Mouse (Mus musculus): ENCODE measurements around the gene Epas1. TPM values are rescaled to one million over a fixed set of nuclear protein-coding genes. Genes with fewer than 3 reads are reported as not detected.

Epas1 gene
- polyA plus RNA-seq, 1 experiment from 2014 or later = 2.1 TPM

GRCm38 (mm10) chr17:86731273-86731672 lies 22.2 kb upstream of the Epas1 start:
- no peak for ATAC-seq (ENCODE audit: insufficient number of reproducible peaks, insufficient read depth, low FRiP score, low TSS enrichment, low read depth)
- Histone ChIP-seq H3K9me3 (no peaks in the 10 kb centered on the region), H3K9ac (replicated peaks) (no peak overlapping the region), H3K4me1 (replicated peaks) (peaks cover 6% of the 10 kb centered on the region), H3K27ac (no peak overlapping the region), H3K27me3 (no peaks in the 10 kb centered on the region), H3K4me2 (no peak overlapping the region), H3K36me3 (no peaks in the 10 kb centered on the region), H3K4me3 (replicated peaks) (no peak overlapping the region)
- 82% methylated on average over 6 of the region's 6 CpGs for WGBS

- WGBS = 10% methylated on average over 11 of the region's 11 CpGs
- H3K27ac ChIP-seq = peak overlapping the region; percentile 64
- no peak for ATAC-seq (ENCODE audit: insufficient number of reproducible peaks, insufficient read depth, low FRiP score, low TSS enrichment, low read depth)
Observed at GRCm38 (mm10) chr17:86732024-86732423, 21.5 kb upstream of the Epas1 start.

GRCm38 (mm10) chr17:86732522-86732921 lies 21.0 kb upstream of the Epas1 start:
- no peaks in the 10 kb centered on the region for H3K36me3 ChIP-seq
- H3K4me3 ChIP-seq (replicated peaks) = no peak overlapping the region
- no peaks in the 10 kb centered on the region for H3K27me3 ChIP-seq
- no peak overlapping the region for H3K9ac ChIP-seq (replicated peaks)
- peak overlapping the region; percentile 24; the same call in 1 of the 2 replicates for H3K4me2 ChIP-seq
- ATAC-seq (ENCODE audit: insufficient number of reproducible peaks, insufficient read depth, low FRiP score, low TSS enrichment, low read depth) = no peak
- H3K9me3 ChIP-seq = no peaks in the 10 kb centered on the region
- 88% methylated on average over 1 of the region's 1 CpGs for WGBS
- peaks cover 6% of the 10 kb centered on the region for H3K4me1 ChIP-seq (replicated peaks)
- no peak overlapping the region for H3K27ac ChIP-seq

More at GRCm38 (mm10) chr17:86732024-86732423, 21.5 kb upstream of the Epas1 start:
- Histone ChIP-seq H3K4me3 (replicated peaks) (no peak overlapping the region), H3K9ac (replicated peaks) (peak overlapping the region; percentile 40; the same call in 1 of the 2 replicates), H3K27me3 (no peaks in the 10 kb centered on the region), H3K9me3 (no peaks in the 10 kb centered on the region), H3K4me2 (peak overlapping the region; percentile 24), H3K36me3 (no peaks in the 10 kb centered on the region), H3K4me1 (replicated peaks) (peaks cover 6% of the 10 kb centered on the region)

GRCm38 (mm10) chr17:86733644-86734043 lies 19.9 kb upstream of the Epas1 start:
- no peaks in the 10 kb centered on the region for H3K9me3 ChIP-seq
- no peaks in the 10 kb centered on the region for H3K27me3 ChIP-seq
- no peaks in the 10 kb centered on the region for H3K36me3 ChIP-seq
- H3K9ac ChIP-seq (replicated peaks) = no peak overlapping the region
- WGBS = 80% methylated on average over 4 of the region's 4 CpGs
- no peak for ATAC-seq (ENCODE audit: insufficient number of reproducible peaks, insufficient read depth, low FRiP score, low TSS enrichment, low read depth)
- H3K4me1 ChIP-seq (replicated peaks) = peaks cover 6% of the 10 kb centered on the region
- no peak overlapping the region for H3K27ac ChIP-seq
- no peak overlapping the region for H3K4me2 ChIP-seq
- no peak overlapping the region for H3K4me3 ChIP-seq (replicated peaks)

GRCm38 (mm10) chr17:86738477-86738876 lies 15.0 kb upstream of the Epas1 start:
- H3K4me3 ChIP-seq (replicated peaks) = no peak overlapping the region
- H3K36me3 ChIP-seq = no peaks in the 10 kb centered on the region
- ATAC-seq (ENCODE audit: insufficient number of reproducible peaks, insufficient read depth, low FRiP score, low TSS enrichment, low read depth) = no peak
- no peak overlapping the region for H3K27ac ChIP-seq
- H3K4me1 ChIP-seq (replicated peaks) = no peaks in the 10 kb centered on the region
- H3K9me3 ChIP-seq = no peaks in the 10 kb centered on the region
- no peak overlapping the region for H3K9ac ChIP-seq (replicated peaks)
- H3K4me2 ChIP-seq = no peak overlapping the region
- WGBS = 70% methylated on average over 6 of the region's 6 CpGs
- H3K27me3 ChIP-seq = no peaks in the 10 kb centered on the region

- no peak for ATAC-seq (ENCODE audit: insufficient number of reproducible peaks, insufficient read depth, low FRiP score, low TSS enrichment, low read depth)
- H3K9ac ChIP-seq (replicated peaks) = no peak overlapping the region
- H3K9me3 ChIP-seq = no peaks in the 10 kb centered on the region
- H3K27me3 ChIP-seq = no peaks in the 10 kb centered on the region
- H3K36me3 ChIP-seq = no peaks in the 10 kb centered on the region
- 82% methylated on average over 7 of the region's 7 CpGs for WGBS
- no peak overlapping the region for H3K27ac ChIP-seq
- H3K4me2 ChIP-seq = no peak overlapping the region
- H3K4me3 ChIP-seq (replicated peaks) = no peak overlapping the region
- H3K4me1 ChIP-seq (replicated peaks) = no peaks in the 10 kb centered on the region
Observed at GRCm38 (mm10) chr17:86743351-86743941, 10.1 kb upstream of the Epas1 start.

- no peak for ATAC-seq (ENCODE audit: insufficient number of reproducible peaks, insufficient read depth, low FRiP score, low TSS enrichment, low read depth)
- 61% methylated on average over 6 of the region's 6 CpGs for WGBS
Observed at GRCm38 (mm10) chr17:86744943-86745342, 8.6 kb upstream of the Epas1 start.

GRCm38 (mm10) chr17:86751373-86751871 lies 2.1 kb upstream of the Epas1 start:
- Histone ChIP-seq H3K4me1 (replicated peaks) (peaks cover 22% of the 10 kb centered on the region), H3K27ac (no peak overlapping the region), H3K4me3 (replicated peaks) (no peak overlapping the region), H3K9me3 (no peaks in the 10 kb centered on the region), H3K9ac (replicated peaks) (no peak overlapping the region), H3K36me3 (no peaks in the 10 kb centered on the region), H3K4me2 (no peak overlapping the region), H3K27me3 (peaks cover 55% of the 10 kb centered on the region)
- no peak for ATAC-seq (ENCODE audit: insufficient number of reproducible peaks, insufficient read depth, low FRiP score, low TSS enrichment, low read depth)
- 77% methylated on average over 10 of the region's 10 CpGs for WGBS

More at GRCm38 (mm10) chr17:86744943-86745342, 8.6 kb upstream of the Epas1 start:
- Histone ChIP-seq H3K4me2 (no peak overlapping the region), H3K9ac (replicated peaks) (no peak overlapping the region), H3K27me3 (no peaks in the 10 kb centered on the region), H3K4me1 (replicated peaks) (no peaks in the 10 kb centered on the region), H3K4me3 (replicated peaks) (no peak overlapping the region), H3K27ac (no peak overlapping the region), H3K9me3 (no peaks in the 10 kb centered on the region), H3K36me3 (no peaks in the 10 kb centered on the region)

- H3K4me1 ChIP-seq (replicated peaks) = peaks cover 22% of the 10 kb centered on the region
- H3K9me3 ChIP-seq = no peaks in the 10 kb centered on the region
- peak; percentile 26; the same call in 1 of the 2 replicates for ATAC-seq (ENCODE audit: insufficient number of reproducible peaks, insufficient read depth, low FRiP score, low TSS enrichment, low read depth)
- peak overlapping the region; percentile 58 for H3K4me3 ChIP-seq (replicated peaks)
- H3K4me2 ChIP-seq = peak overlapping the region; percentile 96
- peak overlapping the region; percentile 44; the same call in 1 of the 2 replicates for H3K9ac ChIP-seq (replicated peaks)
- no peak overlapping the region for H3K27ac ChIP-seq
- no peaks in the 10 kb centered on the region for H3K36me3 ChIP-seq
- WGBS = under 1% methylated on average over 55 of the region's 55 CpGs
- H3K27me3 ChIP-seq = peaks cover 66% of the 10 kb centered on the region
Observed at GRCm38 (mm10) chr17:86753931-86754805, 668 bp downstream of the Epas1 start.

GRCm38 (mm10) chr17:86754806-86755571 lies 1.5 kb downstream of the Epas1 start:
- Histone ChIP-seq H3K27ac (no peak overlapping the region), H3K4me2 (peak overlapping the region; percentile 96), H3K9me3 (no peaks in the 10 kb centered on the region), H3K27me3 (peaks cover 66% of the 10 kb centered on the region), H3K9ac (replicated peaks) (0 out of 2 replicates have a peak overlapping the region, but pooled peaks have one; percentile 44), H3K4me3 (replicated peaks) (peak overlapping the region; percentile 58), H3K36me3 (no peaks in the 10 kb centered on the region), H3K4me1 (replicated peaks) (peaks cover 22% of the 10 kb centered on the region)
- WGBS = 2% methylated on average over 52 of the region's 52 CpGs
- ATAC-seq (ENCODE audit: insufficient number of reproducible peaks, insufficient read depth, low FRiP score, low TSS enrichment, low read depth) = no peak
